Mouse (Mus musculus) R1 (cell line): ENCODE data around the gene Hibadh.
A peak's percentile ranks its signal among the peaks of the same experiment; 100 is the strongest.
"Not testable (repeated sequence)": the region's sequence is repeated elsewhere in the genome, so short reads cannot be mapped to it uniquely, and the experiment has no call there.

Source experiments
- DNase-seq: peaks from one replicate; pipeline ENCODE4 v3.0.0-alpha.2; 2018; ENCODE audit warnings: low read depth, low spot score

The Hibadh gene

DNA sequence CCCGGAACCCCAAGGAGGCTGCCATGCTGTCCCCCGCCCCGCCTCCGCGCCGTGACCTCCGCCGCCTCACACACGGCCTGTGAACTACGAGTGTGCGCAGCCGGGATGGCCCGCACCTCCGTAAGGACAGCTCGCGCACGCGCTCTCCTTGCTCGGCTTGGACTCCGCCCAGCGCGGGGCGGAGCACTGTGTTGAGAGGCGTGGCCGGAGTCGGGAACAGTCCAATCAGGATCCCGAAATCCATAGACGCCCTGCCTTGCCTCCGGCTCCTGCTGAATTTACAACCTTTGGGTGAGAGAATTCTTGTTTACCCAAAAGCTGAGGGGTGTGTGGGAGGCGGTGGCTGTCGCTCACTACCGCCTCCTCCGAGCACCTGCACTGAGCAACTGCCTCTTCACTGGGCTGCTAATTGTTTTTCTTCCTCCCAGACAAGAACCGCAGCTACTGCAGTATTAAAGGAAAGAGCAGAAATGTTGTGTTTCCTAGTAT, at the start of gene Hibadh:
TSS of gene Hibadh (minus strand) at position 166 of the 489 bp plus-strand sequence.
- peak; percentile 98 for DNase-seq

DNA sequence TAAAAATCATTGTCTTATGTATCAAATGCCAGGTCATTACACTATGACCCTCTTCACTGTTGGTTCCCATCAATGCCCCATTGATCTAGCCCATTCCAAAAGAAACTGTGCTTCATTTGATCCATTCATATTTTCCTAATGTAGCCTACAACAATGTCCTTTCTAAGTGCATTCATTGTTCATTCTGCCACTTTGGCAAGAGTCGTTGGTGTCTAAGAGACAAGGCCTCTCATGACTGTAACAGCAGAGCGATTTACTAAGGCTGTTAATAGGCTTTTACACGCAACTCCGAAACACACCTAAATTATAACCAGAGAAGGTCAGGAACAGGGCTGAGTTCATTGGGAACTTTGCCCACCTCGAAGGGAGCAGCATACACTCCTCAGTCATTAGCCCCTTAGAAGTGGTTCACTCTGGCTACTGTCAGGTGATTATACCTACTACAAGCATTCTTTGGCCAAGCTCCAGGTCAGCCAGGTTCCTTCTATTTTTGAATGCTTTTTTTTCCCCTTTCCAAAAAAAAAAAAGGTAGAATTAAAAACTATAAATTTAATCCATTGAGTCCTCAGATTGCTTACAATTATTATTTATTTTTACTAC, 46.8 kb upstream of the Hibadh start:
- DNase-seq, result no peak

DNA sequence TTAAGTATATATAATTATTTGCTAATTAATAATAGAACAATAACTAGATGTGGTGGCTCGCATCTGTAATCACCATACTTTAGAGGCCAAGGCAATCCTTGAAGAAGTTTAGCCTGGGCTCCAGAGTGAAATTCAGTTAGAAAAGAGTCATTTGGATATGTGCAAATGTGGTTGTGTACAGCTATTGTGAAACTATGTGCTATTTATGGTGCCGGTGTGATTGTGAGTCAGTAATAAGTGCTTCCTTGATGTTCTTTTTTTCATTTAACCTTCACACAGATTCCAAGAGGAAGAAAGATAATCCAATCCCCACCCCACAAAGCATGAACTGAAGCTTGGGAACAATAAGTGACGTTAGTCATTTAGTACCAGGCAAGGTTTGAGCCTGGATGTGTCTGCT, 42.4 kb upstream of the Hibadh start:
- no peak for DNase-seq

DNA sequence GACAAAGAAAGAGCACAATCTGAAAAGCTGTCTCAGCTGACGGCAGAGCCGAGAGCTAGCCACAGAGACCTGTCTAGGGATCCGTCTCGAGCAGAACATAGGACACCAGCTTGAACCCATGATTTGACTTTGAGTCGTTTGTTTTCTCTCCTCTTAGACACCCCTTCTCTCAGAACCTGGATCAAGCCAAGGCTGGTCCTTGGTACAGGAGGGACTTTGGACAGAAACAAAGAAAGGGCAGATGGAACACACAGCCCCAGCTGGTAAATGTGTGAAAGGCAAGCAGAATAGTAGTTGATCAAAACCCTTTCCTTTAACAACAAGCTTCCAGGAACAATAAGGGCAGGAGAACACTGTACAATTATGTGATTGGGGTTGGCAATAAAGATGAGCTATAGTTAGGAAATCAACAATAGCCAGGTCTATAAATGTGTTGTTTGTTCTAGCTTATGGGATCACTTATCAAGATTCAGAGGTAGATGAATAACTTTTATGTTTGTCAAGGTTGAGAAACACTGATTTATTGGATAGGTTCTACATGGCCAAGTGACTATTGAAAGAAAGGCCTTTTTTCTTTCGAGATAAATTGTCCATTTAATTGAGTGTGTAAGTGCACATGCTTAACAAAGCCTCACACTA, 41.8 kb upstream of the Hibadh start:
- DNase-seq, result no peak

DNA sequence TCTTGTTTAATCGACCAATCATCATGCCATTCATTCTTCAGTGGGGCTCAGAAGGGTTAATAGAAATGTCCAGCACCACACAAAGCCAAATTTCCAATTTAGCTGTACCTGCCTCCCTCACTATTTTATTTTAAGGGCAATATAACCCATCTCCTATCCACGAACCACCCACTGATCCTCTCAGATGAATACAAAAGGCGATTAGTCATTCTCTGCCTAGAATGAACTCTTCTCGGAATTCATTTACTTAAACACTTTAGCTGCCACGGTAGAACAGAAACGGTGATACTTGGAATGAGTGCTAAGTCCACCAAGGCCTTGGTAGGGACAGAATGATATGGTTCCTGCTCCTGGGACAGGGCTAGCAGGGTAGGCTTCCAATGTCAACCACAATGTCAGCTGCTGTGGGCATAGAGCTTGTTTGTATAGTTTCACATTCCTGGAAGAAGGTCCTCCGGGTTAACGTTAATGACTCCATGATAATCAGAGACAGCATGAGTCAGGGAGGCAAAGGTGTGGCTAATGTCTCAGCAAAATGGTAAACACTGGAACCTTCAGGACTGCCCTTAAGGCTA, 40.4 kb upstream of the Hibadh start:
- peak; percentile 25 for DNase-seq

DNA sequence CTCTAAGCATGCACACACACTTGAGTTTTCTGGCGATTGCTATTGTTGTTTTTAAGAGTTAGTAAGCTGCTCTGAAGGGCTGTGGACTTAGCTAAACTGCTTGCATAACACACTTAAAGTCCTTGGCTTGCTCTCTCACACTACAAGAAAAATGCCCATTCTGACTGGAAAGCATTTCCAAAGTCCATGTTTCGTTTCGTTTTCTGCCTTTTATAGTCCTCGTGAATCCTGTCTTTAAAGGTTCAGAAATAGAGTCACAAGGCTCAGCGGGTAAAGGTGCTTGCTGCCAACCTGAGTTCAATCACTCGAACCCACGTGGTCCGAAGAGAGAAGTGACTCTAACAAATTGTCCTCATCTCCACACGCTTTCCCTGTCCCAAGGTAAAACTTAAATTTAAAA, 39.4 kb upstream of the Hibadh start:
- no peak for DNase-seq

DNA sequence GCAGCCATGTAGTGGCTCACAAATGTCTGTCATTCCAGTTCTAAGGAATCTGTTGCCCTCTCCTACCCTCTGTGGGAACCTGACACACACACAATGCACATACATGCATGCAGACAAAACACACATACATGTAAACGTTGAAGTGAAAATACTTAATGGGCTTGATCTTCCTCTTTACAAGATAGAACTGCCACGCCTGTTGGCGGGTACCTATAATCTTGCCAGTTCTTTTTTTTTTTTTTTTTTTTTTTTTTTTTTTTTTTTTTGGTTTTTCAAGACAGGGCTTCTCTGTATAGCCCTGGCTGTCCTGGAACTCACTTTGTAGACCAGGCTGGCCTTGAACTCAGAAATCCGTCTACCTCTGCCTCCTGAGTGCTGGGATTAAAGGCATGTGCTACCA, 37.3 kb upstream of the Hibadh start:
- not testable (repeated sequence) for DNase-seq

DNA sequence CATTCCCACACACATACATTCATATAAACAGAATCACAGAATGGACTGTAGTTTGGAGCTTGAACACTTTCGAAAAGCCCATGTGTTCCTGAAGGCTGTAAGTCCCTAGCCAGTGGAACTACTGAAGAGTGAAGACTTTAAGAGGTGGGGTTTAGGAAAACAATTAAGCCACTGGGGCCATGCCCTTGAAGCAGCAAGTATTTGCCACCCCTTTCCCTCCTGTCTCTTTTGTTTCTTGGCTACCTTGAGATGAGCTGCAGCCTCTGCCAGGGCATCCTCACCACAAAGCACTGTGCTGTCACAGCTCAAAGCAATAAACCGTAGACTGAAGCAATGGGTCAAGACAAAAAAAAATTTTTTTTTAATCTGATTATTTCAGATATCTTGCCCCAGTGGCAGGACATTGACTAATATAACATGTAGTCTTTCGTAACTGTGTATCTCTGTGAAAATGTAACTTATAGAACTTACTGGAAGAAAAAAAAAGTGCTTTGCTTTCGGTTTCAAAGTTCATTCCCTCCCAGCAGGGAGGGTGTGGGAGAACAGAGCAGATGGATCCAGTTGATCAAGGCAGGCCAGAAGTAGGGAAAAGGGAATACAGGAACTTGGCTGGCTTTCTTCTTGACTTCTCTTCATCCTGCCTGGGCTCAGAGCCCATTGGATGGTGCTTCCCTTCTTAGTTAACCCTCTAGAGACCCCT, 35.2 kb upstream of the Hibadh start:
- DNase-seq, result no peak

DNA sequence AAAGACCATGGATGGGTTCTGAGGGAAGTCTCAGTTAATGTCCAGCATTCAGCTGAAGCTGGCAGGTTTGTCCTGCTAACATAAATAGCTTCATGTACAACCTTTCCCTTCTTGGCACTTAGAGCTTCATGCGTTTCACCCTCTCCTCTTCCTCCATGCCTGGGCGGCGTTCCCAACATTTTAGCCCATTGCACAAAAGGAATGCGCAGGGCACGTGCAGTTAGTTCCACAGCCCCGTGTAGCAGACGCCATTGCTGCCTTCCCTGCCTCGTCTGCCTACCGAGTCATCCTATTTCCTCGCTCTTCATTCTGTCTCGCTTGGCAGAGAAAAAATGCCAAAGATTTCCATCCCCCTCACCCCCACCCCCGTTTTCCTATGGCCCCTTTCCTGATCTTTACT, 34.4 kb upstream of the Hibadh start:
- peak; percentile 15 for DNase-seq

DNA sequence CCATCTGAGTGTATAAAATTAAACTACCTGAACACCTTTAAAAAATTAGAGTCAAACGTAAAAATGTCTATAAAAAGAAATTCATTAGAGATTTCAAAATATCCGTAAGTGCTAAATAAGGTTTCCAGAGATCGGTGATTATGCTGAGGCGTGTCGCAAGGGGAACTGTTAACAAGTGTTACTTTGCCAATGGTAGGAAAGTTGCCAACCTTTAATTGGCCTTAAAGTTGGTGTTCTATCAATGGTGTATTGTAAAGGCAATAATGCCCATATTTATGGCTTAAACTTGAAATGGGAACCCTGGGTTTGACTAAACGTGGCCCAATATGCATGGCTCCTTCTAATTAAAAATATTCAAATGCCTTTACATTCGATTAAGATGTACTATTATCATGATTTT, 33.5 kb upstream of the Hibadh start:
- DNase-seq, result no peak

DNA sequence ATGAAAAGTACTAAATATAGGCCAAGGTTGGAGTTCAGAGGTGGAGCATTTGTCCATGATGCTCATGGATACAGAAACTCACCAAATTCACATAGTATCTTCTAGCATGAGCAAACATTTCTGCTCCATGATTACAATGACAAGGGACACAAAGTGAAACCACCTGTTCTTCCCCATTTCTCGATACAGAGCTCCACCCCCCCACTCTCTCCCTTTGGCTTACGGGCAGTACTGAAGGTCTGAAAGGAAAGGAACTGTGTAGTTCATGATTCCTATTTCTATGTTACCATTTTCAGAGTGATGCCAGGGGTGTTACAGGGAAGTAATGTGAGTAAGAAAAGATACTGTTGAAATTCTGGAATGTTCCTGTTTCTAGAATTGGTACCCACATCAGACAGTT, 32.4 kb upstream of the Hibadh start:
- DNase-seq, result no peak

DNA sequence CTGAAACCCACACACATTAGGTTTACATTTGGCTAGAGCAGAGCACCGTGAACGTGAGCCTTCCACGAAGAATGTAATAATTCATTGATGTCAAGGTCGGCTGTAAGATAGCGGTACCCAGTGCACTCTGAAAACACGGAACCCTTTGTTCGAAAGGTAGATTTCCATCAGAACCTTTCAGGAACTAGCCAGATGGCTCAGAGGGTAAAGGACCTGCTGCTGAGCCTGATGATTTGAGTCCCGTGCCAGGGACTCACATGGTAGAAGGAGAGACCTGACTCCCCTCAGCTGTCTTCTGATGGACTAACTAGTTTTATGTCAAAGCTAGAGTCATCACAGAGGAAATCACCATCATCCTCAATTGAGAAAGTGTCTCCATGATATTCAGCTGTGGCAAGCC, 31.6 kb upstream of the Hibadh start:
- no peak for DNase-seq

DNA sequence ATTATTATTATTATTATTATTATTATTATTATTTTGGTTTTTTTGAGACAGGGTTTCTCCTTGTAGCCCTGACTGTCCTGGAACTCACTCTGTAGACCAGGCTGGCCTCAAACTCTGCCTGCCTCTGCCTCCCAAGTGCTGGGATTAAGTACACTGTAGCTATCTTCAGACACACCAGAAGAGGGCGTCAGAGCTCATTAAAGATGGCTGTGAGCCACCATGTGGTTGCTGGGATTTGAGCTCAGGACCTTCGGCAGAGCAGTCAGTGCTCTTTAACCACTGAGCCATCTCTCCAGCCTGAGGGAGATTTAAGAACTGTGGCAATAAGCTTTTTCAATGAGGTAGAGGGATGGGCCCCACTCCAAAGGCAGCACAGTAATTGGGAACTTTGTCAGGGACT, 29.7 kb upstream of the Hibadh start:
- DNase-seq, result peak; percentile 3

DNA sequence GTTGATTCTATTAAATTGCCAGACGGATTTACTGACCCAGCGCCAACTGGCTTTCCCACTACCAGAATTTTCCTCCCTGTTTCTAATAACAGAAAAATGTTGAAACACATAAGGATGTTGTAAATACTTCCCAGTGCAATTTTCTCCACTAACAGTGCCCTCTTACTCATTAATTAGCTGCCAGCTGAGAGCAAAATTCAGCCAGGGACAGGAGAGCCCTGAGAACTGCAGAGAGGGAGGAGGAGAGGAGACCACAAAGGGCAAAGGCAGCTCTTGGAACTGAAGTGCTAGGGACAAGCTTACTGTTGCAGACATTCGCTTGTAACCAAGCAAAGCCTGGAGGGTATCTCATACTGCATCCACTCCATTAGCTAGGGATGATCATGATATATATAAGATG, 27.5 kb upstream of the Hibadh start:
- DNase-seq, result no peak

DNA sequence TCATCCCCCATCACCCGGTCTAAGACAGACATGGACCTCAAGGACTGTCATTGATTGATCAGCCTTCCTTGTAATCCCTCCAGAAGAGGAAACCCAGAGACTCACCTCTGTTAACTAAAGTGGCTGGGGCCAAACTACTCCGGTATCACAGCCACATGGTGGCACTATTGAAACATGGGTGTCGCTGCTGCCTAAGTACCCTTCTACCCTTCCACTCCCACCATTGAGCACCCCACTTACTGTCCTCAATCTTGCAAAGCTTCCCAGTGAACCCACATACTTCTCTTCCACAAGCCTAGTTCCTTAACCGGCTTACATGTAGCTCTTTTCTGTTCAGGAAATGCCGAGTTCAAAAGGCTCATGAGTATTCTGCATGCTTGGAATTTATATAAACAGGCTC, 22.8 kb upstream of the Hibadh start:
- peak; percentile 20 for DNase-seq

DNA sequence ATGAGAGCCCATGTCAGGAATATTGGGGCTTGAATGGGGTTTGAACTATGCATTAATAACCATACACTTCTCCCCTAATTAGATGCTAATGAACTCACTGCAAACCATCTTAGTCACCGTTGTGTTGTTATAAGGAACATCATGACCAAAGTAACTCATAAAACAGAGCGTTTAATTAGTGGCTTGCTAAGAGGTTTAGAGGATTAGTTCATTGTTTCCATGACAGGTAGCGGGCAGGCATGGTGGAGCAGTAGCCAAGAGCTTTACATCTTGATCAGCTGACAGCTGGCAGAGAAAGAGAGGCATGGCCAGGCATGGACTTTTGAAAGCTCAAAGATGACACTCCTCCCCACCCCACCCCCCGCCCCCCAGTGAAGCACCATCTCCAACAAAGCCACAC, 15.1 kb upstream of the Hibadh start:
- no peak for DNase-seq

DNA sequence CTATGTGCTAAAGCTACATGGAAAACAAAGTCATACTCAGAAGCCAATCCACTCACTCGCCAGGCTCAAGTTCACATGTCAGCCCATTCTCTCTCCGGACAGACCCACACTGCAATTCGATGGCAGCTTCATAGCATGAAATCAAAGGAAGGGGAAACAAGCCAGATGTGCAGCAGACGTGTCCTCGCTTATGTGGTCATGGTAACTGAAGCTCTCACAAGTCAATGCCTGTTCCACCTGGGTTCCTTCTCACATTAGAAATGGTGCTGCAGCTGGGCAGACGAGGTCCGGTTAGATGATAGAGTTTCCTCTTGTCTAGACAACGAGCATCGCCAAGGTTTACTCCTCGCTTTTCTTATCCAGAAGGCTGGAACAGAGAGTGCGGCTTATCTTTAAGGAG, 8.6 kb upstream of the Hibadh start:
- no peak for DNase-seq

DNA sequence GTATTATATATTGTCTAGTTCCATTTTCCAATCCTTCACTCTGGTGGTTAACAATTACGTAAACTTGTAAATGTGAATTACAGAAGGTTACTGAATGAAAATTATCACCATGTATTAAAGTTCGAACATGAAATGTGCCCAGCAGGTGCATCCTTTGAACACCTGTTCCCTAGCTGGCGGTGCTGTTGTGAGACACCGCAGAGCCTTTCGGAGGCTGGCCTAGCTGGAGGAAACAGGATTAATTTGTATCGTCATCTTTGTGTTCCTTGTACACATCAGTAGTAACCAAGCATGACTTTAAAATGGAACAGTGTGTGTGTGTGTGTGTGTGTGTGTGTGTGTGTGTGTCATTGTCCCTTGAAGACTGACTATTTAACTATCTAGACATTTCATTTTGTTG, 7.8 kb upstream of the Hibadh start:
- DNase-seq, result no peak

DNA sequence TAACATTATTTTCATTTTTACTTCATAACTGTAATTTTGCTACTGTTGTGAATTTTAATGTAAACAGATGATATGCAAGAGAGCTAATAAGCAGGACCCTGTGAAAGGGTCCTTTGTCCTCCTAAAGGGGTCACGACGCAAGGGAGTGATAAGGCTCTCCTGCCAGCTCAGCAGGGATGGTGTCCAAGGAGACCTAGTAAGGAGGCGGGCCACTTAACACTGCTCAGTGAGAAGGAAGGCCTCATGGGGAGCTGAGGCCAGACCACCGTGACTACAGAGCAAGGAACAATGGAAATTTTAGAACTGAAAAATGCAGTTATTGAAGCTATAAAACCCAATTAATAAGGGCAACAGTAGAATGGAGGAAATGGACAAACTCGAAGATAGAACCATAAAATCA, 5.7 kb upstream of the Hibadh start:
- no peak for DNase-seq

DNA sequence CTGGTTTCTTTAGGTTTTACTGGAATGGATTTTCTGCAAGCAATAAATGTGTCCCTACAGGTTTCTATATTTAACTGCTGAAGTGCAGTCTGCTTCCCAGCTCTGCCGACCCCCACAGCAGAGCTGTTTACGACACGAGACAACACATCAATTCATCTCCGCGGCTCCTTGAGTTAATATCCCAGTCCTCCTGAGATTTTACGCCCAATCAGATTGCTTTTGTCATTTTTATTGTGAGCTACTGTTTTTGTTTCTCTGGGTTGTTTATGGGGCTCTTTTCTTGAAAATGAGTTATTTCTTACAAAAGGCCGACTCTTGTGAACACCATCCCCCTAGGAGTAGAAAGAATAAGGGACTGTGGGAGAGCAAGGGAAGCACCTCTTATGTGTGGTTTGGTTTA, 2.0 kb upstream of the Hibadh start:
- no peak for DNase-seq

DNA sequence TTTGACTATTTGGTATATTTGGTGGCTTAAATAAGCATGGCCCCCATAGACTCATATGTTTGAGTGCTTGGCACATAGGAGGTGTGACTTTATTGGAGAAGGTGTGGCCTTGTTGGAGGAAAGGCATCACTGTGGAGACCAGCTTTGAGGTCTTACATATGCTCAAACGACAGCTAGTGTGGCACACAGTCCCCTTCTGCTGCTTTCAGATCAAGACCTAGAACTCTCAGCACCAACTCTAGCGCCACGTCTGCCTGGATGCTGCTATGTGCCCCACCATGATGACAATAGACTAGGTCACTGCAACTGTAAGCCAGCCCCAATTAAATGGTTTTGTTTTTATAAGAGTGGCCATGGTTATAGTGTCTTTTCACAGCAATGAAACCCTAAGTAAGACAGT, 887 bp upstream of the Hibadh start:
- DNase-seq, result no peak

DNA sequence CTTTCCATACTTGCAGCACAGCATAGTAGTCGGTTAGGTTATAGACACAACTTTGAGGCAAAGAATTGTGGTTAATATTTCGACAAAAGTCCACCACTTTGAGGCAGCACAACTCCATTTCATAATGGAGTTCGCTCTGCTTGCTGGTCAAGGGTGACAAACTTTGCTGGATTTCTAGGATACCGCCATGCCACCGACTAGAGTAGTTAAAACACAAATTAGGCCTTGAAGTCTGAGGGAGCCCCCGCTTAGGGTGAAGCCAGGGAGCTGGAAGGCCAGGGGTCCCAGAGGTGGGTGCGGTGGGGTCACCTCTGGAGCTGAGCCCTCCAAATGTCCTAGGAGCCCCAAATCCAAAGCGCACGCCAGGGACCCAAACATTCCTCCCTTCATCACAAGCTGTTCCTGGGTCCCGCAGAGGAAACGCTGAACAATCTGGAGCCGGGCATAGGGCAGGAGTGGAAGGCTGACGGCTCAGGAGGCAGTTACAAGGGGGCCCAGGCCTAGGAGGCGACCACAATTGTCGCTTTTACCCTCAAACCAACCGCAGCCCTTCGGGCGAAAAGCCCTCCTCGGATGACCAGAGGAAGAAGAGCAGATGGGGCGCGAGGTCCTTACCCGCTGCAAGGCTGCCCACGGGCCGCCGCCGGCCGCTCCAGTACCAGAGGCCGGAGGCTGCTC, 504 bp downstream of the Hibadh start:
- no peak for DNase-seq
